Mouse (Mus musculus) cerebellum, postnatal 25 days (tissue): Measurements from ENCODE around the gene Elovl5.
A peak's percentile ranks its signal among the peaks of the same experiment; 100 is the strongest.
"Not testable (repeated sequence)": the region's sequence is repeated elsewhere in the genome, so short reads cannot be mapped to it uniquely, and the experiment has no call there.

Source experiments
- DNase-seq, 2 experiments: peaks; one replicate each; pipeline ENCODE4 v3.0.0; 2021; ENCODE audit warnings: mixed read lengths in 2 of 2

Elovl5 gene

DNA sequence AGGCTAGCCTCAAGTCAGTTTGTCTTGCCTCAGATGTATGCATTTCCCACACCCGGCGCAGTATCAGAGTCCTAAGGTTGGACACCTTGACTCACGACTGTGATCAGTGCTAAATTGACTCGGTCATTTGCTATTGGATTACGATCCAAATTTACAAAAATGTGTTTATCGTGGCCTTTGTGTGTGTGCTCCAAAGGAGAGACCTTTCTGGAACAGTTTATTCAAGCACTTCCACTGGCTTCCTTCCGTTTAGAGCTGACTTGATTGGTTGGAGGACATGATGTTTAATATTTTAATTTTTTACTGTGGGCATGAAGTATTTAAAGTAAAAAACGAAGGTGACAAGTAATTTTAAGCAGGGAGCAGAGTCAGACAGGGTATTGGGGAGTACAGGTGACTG is 38.8 kb downstream of the Elovl5 start:
- DNase-seq, result no peak

DNA sequence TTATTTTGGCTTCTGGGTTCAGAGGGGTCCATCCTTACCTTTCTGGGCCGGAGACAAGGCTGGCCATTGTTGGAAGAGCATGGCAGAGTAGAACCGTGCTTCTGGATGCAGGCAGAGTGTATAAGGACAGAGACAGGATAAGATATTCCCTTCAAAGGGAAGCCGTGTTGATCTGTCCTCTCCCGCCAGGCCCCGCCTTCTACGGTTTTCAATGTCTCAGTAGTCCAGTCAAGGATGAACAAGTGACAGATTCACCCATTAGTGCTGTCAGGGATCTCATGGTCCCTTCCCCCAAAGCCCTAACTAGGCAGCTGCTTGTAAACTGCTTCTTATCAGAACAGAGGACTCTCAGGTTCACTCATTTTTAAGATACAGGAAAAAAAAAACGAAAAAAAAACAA is 41.2 kb downstream of the Elovl5 start:
- no peak for DNase-seq

DNA sequence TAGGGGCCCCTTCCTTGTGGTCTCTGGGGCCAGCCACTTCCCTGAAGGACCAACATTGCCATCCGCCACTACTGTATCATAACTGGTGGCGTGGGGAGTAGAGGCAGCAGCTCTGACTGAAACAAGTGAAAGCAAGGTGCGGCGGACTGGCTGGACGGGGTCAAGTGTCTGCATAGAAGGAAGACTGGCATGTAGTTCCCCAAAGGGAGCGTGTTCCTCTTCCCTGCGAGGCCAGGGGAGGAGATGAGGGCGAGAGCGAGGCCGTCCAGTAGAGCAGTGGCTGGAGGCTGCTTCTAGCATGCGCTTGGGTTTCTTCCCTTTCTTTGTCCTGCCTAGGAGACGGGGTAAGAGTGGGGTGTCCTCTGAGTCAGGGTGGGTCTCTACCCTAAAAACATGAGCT is 42.6 kb downstream of the Elovl5 start:
- DNase-seq, result no peak

DNA sequence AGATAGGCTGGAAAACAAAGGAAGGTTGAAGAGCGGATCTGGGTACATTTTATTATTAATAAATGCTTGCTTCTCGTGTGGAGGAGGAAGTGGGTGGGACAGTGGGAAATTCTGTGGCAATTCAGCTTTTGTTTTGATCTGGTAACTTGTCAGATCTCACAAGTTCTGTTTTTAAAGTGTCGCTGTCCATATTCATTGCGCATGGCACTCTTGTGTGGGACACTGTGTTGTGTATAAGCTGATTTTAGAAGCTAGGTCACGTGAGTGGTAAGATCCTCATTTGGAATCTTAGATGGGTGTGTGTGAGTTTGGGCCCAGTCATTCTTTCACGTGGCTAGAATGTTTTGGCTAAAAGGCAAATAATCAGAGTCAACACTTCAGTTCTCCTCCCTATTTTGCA is 44.2 kb downstream of the Elovl5 start:
- DNase-seq, result no peak

DNA sequence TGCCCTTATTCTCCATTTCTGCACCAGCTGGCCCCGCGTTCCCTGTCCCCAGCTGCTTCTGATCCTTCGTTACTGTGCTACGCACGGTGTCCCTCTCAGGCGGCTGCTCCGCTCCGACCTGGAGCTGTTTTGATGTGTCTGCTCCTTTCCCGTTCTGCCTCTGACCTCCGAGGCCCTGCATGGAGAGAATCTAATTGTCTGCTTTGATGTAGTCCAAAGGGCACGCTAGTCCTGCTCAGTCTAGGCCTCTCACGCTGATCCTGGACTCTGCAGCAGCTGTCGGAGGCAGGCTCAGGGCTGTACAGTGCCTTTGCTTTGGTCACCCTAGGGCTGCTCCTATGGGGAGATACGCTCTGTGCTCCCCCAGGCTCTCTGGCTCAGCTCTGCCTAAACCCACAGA is 46.9 kb downstream of the Elovl5 start:
- DNase-seq, result no peak

DNA sequence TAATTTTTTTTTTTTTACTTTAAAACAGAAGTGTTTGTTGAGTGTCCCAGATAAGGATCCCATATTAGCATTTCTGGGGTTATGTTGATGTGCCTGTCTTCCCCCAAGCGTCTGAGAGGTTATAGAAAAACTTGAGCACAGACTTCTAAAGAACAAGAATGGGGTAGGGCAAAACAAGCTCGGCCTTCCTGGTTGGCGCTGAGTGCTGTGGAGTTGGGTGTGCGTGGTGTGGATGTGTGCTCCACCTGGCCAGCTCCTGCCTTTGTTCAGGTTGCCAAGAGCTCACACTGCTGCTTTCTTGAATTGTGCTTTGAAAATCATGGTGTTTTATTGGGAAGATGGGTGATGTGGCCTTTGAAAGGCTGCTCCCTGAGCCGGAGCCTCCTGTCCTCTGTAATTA is 48.1 kb downstream of the Elovl5 start:
- DNase-seq, result no peak

DNA sequence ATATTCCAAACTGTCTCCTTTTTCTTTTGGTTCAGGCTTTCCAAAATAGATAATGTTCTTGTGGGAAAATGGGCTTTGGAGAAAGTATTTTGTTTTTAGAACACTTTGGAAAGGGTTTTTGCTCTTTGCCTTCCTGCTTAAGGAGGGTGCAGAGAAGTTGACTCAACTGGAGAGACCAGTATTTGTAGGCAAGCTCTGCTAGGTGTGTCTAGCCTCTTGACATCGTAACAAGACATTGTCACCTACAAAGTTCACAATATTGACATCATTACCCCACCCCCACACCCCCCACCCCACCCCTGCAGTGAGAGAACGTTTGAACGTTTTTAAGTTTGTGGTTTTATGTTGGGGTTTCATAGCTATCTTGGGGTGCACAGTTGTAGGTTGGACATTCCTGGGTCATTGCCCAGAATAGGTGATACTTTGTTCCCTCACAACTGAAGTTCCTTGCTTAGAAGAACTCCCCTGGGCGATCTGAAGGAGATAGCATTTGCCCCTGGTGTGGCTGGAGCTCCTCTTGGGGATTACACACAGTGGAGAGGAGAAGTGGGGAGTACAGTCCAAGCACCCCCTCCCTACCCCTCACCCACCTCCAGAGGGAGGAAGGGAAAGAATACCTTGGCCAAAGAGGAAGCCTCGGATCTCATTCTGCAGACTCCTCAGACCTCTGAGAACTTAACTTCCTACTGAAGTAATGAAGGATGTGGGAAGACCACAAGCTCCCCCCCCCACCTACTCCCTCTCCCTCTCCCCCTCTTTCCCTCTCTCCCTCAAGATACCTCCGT is 48.8 kb downstream of the Elovl5 start:
- DNase-seq, result no peak

DNA sequence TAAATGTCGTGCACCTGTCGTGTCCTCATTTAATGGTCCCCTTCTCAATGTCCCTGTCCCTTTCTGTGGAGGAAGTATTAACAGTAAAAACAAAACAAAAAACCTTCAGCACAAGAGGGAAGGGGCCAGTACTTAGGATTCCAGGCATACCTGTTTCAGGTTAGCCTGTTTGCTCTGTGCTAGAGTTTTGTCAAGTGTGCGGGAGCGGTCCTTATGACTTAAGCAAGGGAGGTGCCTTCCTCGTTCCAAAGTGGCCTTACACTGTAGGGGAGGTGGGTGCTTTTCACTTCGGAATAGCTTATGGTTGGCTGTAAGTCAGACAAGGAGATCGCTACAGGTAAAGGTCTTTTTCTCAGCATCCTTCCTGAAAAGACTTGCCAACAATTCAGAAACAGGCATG is 49.7 kb downstream of the Elovl5 start:
- no peak for DNase-seq

DNA sequence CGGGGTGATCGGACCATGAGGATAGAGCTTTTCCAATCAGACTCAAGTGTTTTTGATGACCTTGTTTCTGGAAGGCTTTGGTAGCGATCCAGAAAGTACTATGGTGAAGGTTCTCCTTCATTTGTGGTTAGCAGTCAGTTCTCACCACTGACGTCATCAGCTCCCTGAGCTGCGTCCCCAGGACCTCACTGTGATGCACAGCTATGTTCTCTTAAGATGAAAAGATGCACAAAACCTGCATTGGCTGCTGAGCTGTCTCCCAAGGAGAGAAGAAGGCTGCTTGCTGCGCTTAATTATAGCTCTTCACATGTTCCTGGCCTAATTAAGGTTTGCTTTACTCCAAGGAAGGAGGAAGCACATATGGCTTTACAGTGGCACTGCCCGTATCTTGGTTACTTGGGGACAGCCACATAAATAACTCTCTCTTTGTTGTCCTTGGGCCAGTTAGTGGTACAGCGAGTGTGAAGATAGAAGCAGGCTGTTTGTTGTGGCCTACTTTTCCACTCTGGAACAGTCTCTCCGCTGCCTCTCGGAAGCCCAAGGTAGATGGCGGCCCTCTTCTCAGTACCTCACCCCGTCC is 50.5 kb downstream of the Elovl5 start:
- peak in 1 of 2 experiments; percentile 20 for DNase-seq

DNA sequence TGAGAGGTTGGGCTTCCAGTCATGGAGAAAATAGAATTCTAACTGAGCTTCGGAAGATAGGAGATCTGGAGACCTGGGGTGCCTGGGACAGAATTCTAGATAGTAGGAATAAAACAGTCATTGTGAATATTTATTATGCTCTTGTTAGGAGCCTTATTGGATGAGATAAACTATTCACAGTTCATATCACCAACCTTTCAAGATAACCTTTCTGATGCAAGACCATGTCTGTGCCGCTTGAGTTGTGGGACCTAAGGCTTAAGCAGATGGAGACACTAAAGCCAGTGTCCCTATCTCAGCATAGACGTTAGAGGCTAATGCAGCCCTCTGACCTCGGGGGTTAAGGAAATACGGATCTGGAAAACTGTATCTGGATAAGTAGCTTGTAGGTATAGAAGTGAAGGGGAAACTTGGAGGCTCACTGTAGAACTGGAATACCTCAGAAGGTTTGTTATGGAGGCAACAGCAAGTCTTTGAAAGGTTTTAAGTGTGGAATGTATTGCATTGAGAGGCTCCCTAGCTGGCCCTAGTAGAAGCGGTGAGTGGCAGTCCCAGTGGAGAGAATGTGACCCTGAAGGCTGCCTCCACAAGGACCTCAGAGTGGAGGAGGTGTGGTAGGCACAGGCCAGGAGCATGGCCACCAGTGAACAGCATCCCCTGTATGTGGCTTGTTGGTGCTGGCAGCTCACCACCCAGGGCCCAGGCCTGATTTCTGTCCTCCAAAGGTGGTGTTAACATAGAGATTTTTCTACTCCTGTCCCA is 52.2 kb downstream of the Elovl5 start:
- DNase-seq, result no peak

DNA sequence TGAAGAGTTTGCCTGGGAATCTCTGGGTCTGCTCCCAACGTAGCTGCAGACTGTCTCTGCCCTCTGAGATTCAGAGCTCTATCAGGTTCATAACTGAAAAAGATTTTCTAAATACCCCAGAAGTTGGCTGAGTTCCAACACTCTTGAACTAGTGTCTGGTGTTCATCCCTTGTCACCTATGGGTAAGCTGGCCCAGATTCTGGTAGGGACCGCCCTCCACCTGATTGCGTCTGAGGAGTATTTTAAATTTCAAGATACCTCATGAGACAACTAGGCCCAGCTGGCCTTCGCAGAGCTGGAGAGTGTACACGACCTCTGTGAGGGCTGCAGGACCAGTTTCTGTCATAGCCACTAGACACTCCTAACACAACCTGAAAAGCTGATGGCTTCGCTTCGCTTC is 61.8 kb downstream of the Elovl5 start:
- DNase-seq, result no peak

DNA sequence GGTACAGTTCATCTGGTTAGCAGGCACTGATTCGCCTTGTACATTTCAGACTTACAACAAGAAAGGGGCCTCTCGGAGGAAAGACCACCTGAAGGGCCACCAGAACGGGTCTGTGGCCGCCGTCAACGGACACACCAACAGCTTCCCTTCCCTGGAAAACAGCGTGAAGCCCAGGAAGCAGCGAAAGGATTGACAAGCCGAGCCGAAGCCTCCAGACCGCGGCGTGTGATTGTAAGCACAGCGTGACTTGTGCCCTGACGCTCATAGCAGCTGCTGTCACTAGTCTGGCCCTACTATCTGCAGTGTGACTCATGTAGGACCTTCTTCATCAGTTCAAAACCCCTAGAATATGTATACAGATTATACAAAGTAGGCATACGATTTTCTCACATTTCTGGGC is 65.5 kb downstream of the Elovl5 start:
- no peak for DNase-seq

DNA sequence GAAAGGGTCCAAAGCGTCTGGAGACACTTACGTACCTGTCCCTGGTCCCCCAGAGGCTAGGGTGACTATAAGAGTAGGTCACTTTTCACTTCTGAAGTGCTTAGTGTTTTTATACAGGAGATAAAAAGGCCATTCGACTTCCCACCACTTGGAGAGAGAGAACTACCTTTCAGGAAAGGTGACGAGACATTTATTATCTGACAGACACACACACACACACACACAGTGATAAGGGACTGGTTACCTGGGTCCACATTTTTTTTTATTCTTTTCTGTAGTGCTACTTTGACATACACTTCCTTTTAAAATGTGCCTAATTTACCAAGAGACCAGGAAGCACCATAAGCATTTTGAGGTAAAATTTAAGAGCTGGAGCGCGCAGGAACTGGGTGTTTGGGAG is 66.4 kb downstream of the Elovl5 start:
- no peak for DNase-seq

DNA sequence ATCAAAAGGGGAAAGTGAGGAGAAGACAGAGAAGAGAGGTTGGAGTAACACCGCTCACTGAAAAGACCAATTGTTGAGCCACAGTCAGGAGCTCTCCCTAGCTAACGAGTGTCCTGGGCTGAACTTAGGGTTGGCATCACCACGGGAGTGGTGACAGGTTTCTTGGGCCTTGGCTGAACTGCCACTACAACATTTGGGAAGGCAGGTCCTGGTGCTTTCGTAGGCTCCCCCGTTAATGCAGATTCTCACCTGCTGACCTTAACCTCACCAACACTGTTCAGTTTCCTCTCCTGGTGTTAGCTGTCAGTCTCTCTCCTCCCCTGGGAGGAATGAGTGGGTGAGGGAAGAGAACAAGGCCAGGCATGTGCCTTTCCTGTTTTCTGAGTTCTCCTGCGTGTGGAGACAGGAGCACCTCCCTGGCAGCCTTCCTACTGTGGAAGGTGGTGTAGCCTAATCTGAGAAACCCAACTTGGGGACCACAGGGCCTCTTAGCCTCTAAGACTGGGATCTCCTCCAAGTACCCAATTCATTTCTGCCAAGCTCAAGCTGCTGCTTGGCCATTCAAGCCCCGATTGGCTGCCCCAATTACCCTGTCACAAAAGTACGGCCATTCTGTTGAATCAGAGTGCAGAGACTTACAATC is 69.1 kb downstream of the Elovl5 start:
- no peak for DNase-seq

DNA sequence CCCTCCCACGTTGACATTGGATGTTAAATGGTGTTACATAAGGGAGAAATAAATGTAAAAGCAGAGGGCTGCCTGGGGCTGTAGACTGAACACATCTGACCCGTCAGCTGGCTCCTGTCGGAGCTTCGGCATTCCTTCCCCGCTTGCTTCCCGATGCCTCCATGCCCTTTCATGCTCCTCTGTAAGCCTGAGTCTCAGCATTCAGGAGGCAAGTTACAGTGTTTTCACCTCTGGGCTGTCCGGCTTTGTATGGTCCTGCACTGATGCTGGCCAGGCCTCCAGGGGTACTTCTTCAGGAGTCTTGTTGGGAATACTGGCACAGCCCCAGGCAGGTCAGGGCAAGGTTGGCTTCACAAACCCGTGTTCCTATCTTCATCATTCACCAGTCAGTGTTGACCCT is 72.5 kb downstream of the Elovl5 start:
- no peak for DNase-seq

DNA sequence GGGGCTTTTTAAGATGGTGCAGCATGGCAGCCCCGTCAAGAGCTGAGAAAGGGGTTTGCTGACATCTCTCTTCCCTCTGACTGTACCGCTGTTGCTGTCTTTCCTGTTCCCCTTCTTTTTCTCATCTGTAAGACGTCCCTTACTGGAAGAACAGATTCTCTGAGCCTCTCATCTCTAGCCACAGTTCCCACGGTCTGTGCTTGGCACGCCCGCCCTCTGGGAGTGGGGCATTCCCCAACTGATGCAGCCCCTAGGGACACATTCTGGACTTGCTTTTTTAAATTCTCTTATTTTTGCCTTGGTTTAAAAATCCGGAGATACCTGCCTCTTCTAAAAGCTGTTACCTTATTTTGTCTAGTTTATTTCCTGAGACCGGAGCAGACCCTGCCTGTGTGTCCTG is 73.1 kb downstream of the Elovl5 start:
- no peak for DNase-seq

DNA sequence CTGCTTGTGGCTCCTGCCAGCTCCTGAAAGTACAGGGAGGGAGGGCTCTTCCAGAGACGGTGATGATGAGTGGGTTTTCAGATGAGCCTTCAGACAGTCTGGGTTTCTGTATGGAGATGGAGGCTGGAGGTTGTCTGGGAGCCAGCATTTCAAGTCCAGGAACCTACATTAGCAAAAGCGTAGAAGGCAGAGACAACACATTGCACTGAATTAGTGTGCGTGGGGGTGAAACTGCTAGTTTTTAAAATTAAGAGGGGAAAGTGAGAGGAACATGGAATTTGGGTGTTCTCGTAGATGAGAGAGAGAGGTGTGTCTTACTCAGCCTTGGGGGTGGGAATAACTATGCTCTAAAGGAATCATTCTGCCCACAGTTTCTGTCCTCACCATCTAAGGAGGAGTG is 74.5 kb downstream of the Elovl5 start:
- no peak for DNase-seq

DNA sequence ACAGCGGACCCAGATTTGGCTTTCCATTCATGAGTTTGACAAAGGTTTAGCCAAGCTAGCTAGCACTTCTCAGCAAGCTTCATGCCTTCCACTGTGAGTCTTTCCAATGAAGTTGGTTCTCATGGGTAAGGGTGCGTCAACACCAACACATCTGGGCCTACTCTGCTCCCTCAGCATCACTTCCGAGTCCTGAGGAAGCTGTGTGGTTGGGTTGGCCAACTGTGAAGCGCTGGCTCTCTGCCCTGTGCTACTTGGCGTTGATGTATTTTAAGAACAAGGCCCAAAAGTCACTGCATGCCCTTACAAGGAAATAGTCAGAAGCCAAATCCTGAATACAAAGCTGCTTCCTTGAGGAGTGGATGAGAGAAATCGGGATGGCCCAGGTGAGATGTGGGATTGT is 75.1 kb downstream of the Elovl5 start:
- DNase-seq, result no peak

DNA sequence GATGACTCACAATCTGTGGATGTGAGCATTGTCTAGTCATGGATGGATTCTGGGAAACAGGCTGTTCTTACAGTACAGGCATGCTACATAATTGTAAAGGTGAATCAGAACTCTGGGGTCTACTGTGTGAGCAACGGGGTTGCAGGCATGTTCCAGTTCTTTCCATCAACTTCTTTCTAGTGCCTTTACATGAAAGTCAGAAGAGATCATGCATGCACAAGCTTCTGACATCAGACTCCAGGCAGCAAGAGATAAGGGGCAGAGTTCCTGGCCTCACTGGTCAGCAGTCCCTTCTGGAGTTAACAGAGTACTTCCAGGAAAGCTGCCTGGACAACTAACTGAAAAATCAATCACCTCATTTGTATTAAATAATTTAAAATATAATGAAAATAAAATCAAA is 75.9 kb downstream of the Elovl5 start:
- DNase-seq, result no peak

DNA sequence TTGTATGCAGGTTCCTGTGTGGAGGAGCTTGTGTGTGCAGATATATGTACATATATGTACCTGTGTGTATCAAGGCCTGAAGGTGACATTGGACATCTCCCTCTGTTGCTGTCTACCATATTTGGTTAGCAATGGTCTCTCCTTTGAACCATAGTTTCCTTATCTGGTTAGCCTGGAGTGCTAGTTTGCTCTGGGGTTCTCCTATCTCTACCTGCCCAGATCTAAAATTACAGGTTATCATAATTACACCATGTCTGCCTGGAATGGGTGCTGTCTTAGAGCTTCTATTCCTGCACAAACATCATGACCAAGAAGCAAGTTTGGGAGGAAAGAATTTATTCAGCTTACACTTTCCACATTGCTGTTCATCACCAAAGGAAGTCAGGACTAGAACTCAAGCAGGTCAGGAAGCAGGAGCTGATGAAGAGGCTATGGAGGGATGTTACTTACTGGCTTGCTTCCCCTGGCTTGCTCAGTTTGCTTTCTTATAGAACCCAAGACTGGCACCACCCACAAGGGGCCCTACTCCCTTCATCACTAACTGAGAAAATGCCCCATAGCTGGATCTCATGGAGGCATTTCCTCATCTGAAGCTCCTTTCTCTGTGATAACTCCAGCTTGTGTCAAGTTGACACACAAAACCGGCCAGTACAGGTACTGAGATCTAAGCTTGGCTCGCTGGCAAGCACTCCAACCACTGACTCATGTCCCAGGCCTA is 76.5 kb downstream of the Elovl5 start:
- not testable (repeated sequence) for DNase-seq

DNA sequence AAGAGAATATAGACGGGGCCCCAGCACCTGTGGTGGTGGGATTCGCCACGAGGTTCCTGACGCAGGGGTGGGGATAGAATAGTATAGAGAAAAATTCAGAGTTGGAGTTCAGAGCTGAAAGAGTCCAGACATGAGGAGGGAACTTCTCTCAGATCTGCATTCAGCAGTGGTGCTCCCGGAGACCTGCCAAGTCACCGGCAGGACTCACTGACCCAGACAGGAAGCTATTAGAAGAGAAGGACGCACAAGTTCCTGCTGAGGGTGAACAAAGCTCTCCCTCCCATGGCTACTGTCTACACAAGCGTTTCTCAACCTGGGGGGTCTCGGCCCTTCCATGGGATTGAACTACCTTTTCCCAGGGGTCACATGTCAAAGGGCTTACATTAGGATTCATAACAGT is 78.1 kb downstream of the Elovl5 start:
- no peak for DNase-seq

DNA sequence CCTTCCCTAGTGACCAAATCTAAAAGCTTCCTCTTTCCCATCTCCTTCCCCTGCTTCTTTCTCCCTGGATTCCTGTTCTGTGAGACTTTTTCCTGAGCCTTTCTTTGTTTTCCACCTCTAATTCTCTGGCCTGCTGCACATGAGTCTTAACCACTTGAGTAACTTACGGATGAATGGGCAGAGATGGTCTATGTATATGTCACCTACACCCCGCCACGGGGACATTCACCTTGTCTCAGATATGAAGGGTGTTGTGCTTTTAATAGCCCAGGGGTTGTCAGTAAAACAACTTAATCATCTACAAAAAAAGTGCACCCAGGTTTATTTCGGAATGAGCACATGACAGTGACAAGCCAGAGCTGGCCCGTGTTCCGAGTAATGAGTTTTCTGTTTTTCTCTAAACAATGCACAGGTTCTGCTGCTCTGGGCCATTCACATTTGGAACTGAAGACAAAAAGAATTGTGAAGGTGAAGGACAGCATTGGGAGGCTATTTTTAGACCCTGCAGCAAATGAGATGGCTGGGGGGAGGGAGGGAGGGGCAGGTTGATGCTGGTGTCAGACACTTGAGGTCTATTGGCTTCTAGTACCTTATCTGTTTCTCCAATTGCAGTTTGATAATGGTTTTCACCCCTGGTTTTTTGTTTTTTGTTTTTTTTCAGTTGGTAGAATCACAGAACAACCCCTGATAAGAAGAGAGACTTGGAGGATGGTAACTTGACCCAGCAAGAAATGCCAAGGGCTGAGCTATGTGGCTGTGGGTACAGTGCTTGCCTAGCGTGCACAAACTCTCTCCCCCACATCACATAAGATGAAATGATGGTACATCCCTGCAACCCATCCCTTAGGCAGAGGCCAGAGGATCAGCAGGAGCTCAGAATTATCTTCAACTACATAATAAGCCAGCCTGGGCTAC is 83.7 kb downstream of the Elovl5 start:
- no peak for DNase-seq
